Mouse (Mus musculus): ENCODE results near the gene Galp. TPM values are rescaled to one million over a fixed set of nuclear protein-coding genes. Genes with fewer than 3 reads are reported as not detected.
"Not testable (repeated sequence)": the region's sequence is repeated elsewhere in the genome, so short reads cannot be mapped to it uniquely, and the experiment has no call there.

Gene Galp
- polyA plus RNA-seq, 1 experiment from 2014 or later = not detected

GRCm38 (mm10) chr7:6258232-6259220 lies 61.6 kb downstream of the Galp start:
- Histone ChIP-seq H3K4me1 (no peaks in the 10 kb centered on the region), H3K9ac (no peak overlapping the region), H3K36me3 (no peaks in the 10 kb centered on the region), H3K9me3 (no peaks in the 10 kb centered on the region), H3K4me3 (no peak overlapping the region), H3K27me3 (replicated peaks) (no peaks in the 10 kb centered on the region), H3K27ac (replicated peaks) (no peak overlapping the region), H3K4me2 (no peak overlapping the region)
- no peak for ATAC-seq (ENCODE audit: extremely low read depth, insufficient number of reproducible peaks, low FRiP score, low TSS enrichment)
- 35% methylated on average over 16 of the region's 16 CpGs for WGBS

GRCm38 (mm10) chr7:6260004-6260403 lies 63.1 kb downstream of the Galp start:
- WGBS = 41% methylated on average over 2 of the region's 2 CpGs
- not testable (repeated sequence) for ATAC-seq (ENCODE audit: extremely low read depth, insufficient number of reproducible peaks, low FRiP score, low TSS enrichment); H3K9ac ChIP-seq; H3K9me3 ChIP-seq; H3K27ac ChIP-seq (replicated peaks); H3K4me2 ChIP-seq; H3K27me3 ChIP-seq (replicated peaks); H3K4me1 ChIP-seq; H3K4me3 ChIP-seq; H3K36me3 ChIP-seq

- no peak overlapping the region for H3K4me2 ChIP-seq
These were observed 65.2 kb downstream of the Galp start for GRCm38 (mm10) chr7:6262120-6262519.

DNA sequence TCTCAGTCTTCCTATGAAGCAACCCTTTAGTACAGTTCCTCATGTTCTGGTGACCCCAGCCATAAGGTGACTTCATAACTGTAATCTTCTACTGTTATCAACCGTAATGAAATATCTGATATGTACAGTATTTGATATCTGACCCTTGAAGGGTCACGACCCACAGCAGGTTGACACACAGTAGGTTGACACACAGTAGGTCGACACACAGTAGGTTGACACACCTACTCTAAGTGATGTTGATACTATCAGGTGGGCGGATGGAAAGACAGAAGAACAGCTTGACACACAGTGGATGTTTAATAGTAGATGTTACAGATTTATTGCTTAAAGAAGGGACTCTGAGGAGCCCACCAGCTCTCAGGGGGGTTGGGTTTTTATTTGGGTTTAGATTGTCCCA lies 66.1 kb downstream of the Galp start:
- Histone ChIP-seq H3K4me2 (no peak overlapping the region), H3K27ac (replicated peaks) (no peak overlapping the region), H3K27me3 (replicated peaks) (no peaks in the 10 kb centered on the region), H3K9me3 (no peaks in the 10 kb centered on the region), H3K4me3 (no peak overlapping the region), H3K36me3 (no peaks in the 10 kb centered on the region), H3K9ac (no peak overlapping the region), H3K4me1 (no peaks in the 10 kb centered on the region)
- no peak for ATAC-seq (ENCODE audit: extremely low read depth, insufficient number of reproducible peaks, low FRiP score, low TSS enrichment)
- 63% methylated on average over 4 of the region's 4 CpGs for WGBS

More at GRCm38 (mm10) chr7:6262120-6262519, 65.2 kb downstream of the Galp start:
- no peaks in the 10 kb centered on the region for H3K9me3 ChIP-seq
- WGBS = 70% methylated on average over 3 of the region's 3 CpGs
- H3K36me3 ChIP-seq = no peaks in the 10 kb centered on the region
- H3K27me3 ChIP-seq (replicated peaks) = no peaks in the 10 kb centered on the region
- no peaks in the 10 kb centered on the region for H3K4me1 ChIP-seq
- no peak overlapping the region for H3K4me3 ChIP-seq
- H3K27ac ChIP-seq (replicated peaks) = no peak overlapping the region
- ATAC-seq (ENCODE audit: extremely low read depth, insufficient number of reproducible peaks, low FRiP score, low TSS enrichment) = no peak
- no peak overlapping the region for H3K9ac ChIP-seq

GRCm38 (mm10) chr7:6265695-6266094 lies 68.8 kb downstream of the Galp start:
- Histone ChIP-seq H3K4me3 (no peak overlapping the region), H3K27ac (replicated peaks) (no peak overlapping the region), H3K27me3 (replicated peaks) (no peaks in the 10 kb centered on the region), H3K4me1 (no peaks in the 10 kb centered on the region), H3K4me2 (no peak overlapping the region), H3K9me3 (no peaks in the 10 kb centered on the region), H3K36me3 (no peaks in the 10 kb centered on the region), H3K9ac (no peak overlapping the region)
- 63% methylated on average over 8 of the region's 8 CpGs for WGBS
- no peak for ATAC-seq (ENCODE audit: extremely low read depth, insufficient number of reproducible peaks, low FRiP score, low TSS enrichment)

Other genes starting within 250 kb of the Galp start
- not detected in 2 replicates for gene Vmn1r65, start 186.1 kb upstream of the Galp start, polyA plus RNA-seq (2015; fragmentation: Nextera tagmentation; extraction: Ambion mirVana)
- gene Nlrp4c, start 151.9 kb upstream of the Galp start, polyA plus RNA-seq (2015; fragmentation: Nextera tagmentation; extraction: Ambion mirVana) = not detected in 2 replicates
- gene Zfp787, start 41.1 kb upstream of the Galp start, polyA plus RNA-seq (2015; fragmentation: Nextera tagmentation; extraction: Ambion mirVana) = 19.1 and 20.0 TPM in 2 replicates
- 26.8 and 34.0 TPM in 2 replicates for gene Zfp444, start 24.9 kb upstream of the Galp start, polyA plus RNA-seq (2015; fragmentation: Nextera tagmentation; extraction: Ambion mirVana)
- gene Zscan5b, start 25.2 kb downstream of the Galp start, polyA plus RNA-seq (2015; fragmentation: Nextera tagmentation; extraction: Ambion mirVana) = not detected in 2 replicates
- gene Epp13, start 55.6 kb downstream of the Galp start, polyA plus RNA-seq (2015; fragmentation: Nextera tagmentation; extraction: Ambion mirVana) = not detected in 2 replicates
- 3.6 and 4.2 TPM in 2 replicates for gene Zfp667, start 89.5 kb downstream of the Galp start, polyA plus RNA-seq (2015; fragmentation: Nextera tagmentation; extraction: Ambion mirVana)
- 2.7 and 4.6 TPM in 2 replicates for gene Zfp583, start 134.2 kb downstream of the Galp start, polyA plus RNA-seq (2015; fragmentation: Nextera tagmentation; extraction: Ambion mirVana)
- gene Gm3854, start 146.7 kb downstream of the Galp start, polyA plus RNA-seq (2015; fragmentation: Nextera tagmentation; extraction: Ambion mirVana) = 1.0 and 1.2 TPM in 2 replicates
- gene Zfp78, start 166.2 kb downstream of the Galp start, polyA plus RNA-seq (2015; fragmentation: Nextera tagmentation; extraction: Ambion mirVana) = 1.1 TPM in 2 replicates
- 7.0 and 7.4 TPM in 2 replicates for gene Zfp28, start 186.2 kb downstream of the Galp start, polyA plus RNA-seq (2015; fragmentation: Nextera tagmentation; extraction: Ambion mirVana)
- not detected in 2 replicates for gene Smim17, start 201.6 kb downstream of the Galp start, polyA plus RNA-seq (2015; fragmentation: Nextera tagmentation; extraction: Ambion mirVana)
- gene Gm20715, start 213.2 kb downstream of the Galp start, polyA plus RNA-seq (2015; fragmentation: Nextera tagmentation; extraction: Ambion mirVana) = not detected in 2 replicates
- gene Olfr1344, start 241.6 kb downstream of the Galp start, polyA plus RNA-seq (2015; fragmentation: Nextera tagmentation; extraction: Ambion mirVana) = not detected in 2 replicates